Mouse (Mus musculus) adrenal gland, postnatal 4 days (tissue): ENCODE data around the gene Cpm. TPM values are rescaled to one million over a fixed set of nuclear protein-coding genes. Genes with fewer than 3 reads are reported as not detected.

Experiments
- DNase-seq, 2 experiments: peaks; one replicate each; pipeline ENCODE4 v3.0.0; 2021 to 2022; ENCODE audit warnings: low spot score in 2 of 2, mixed read lengths in 2 of 2
- total RNA-seq, 2 experiments: library from RNA; stranded (reverse); gene quantifications; 2 replicates each; pipeline ENCODE4 v1.2.3; 2021

Gene Cpm
- total RNA-seq, 2 experiments from 2014 or later = 24.4 to 25.3 TPM

GRCm38 (mm10) chr10:117658522-117659429 lies 29.5 kb downstream of the Cpm start:
- DNase-seq = no peak

- DNase-seq = no peak
Measured at GRCm38 (mm10) chr10:117659430-117659813, 30.1 kb downstream of the Cpm start.

- no peak for DNase-seq
Measured at GRCm38 (mm10) chr10:117659819-117660218, 30.5 kb downstream of the Cpm start.

- DNase-seq = no peak
Measured at GRCm38 (mm10) chr10:117662316-117663055, 33.2 kb downstream of the Cpm start.

GRCm38 (mm10) chr10:117663056-117663864 lies 34.0 kb downstream of the Cpm start:
- DNase-seq = no peak

GRCm38 (mm10) chr10:117663865-117664200 lies 34.5 kb downstream of the Cpm start:
- no peak for DNase-seq

- DNase-seq = no peak
Measured at GRCm38 (mm10) chr10:117664208-117664925, 35.1 kb downstream of the Cpm start.

- no peak for DNase-seq
Measured at GRCm38 (mm10) chr10:117664926-117665209, 35.6 kb downstream of the Cpm start.

GRCm38 (mm10) chr10:117665376-117666275 lies 36.3 kb downstream of the Cpm start:
- DNase-seq = no peak

- no peak for DNase-seq
Measured at GRCm38 (mm10) chr10:117666361-117666760, 37.1 kb downstream of the Cpm start.

- no peak for DNase-seq
Measured at GRCm38 (mm10) chr10:117666947-117667630, 37.8 kb downstream of the Cpm start.

- DNase-seq = no peak
Measured at GRCm38 (mm10) chr10:117667663-117668507, 38.6 kb downstream of the Cpm start.

GRCm38 (mm10) chr10:117668546-117669300 lies 39.4 kb downstream of the Cpm start:
- no peak for DNase-seq

GRCm38 (mm10) chr10:117669449-117670090 lies 40.3 kb downstream of the Cpm start:
- no peak for DNase-seq

- DNase-seq = no peak
Measured at GRCm38 (mm10) chr10:117670092-117670491, 40.8 kb downstream of the Cpm start.

- DNase-seq = no peak
Measured at GRCm38 (mm10) chr10:117670791-117671190, 41.5 kb downstream of the Cpm start.

- no peak for DNase-seq
Measured at GRCm38 (mm10) chr10:117671266-117671665, 42.0 kb downstream of the Cpm start.
